ENCODE assay signal across 8 mouse cellular contexts in the genomic region with DNA sequence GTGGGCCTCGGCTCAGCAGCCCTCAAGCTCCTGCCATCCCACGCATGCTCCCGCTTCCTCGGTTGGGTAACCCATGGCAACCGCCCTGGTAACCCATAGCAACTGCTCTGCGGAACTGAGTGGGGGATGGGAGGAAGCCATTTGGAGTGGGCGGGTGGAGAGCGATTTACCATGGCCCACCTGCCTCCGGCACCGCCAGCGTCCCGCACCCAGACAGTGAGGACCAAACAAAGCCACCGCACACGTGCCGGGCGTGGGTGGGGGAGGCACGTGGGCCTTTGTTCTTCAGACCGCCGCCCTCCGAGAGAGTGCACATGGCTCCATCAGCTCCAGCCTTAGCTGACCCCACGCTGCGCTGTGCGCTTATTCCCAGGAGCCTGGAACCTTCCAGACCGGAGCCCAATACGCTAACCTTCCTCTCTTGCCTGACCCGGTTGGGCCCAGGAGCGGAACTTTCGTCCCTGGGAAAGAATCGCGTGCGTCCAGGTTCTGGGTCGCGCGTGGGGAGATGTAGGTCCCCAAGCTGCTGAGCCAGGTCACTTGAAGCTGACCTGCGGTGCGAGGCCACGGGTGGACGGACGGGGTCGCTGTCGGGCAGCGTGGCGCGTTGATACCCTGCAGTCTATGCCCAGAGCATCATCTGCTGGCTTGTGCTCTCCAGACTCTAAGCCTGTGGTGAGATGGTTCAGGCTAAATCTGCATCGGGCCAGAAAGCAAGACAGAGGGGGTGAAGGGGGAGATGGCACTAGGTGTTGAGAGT.
A peak's percentile ranks its signal among the peaks of the same experiment; 100 is the strongest.
DNase-seq lines count a peak whose midpoint lies in the region; ATAC-seq and TF ChIP-seq lines count a peak whose summit lies in the region.

No protein-coding gene starts in this region.

- peaks cover 27% of the 10 kb centered on the region for H3K4me1 ChIP-seq in embryonic facial prominence, embryonic 10.5 days
- no peaks in the 10 kb centered on the region for H3K4me1 ChIP-seq in intestine, postnatal 0 days (replicated peaks; ENCODE audit: control insufficient read depth, insufficient read depth, low read length)
- H3K4me1 ChIP-seq in midbrain, embryonic 10.5 days = peaks cover 51% of the 10 kb centered on the region

- no peaks in the 10 kb centered on the region for H3K9me3 ChIP-seq in embryonic facial prominence, embryonic 10.5 days
- H3K9me3 ChIP-seq in intestine, postnatal 0 days (ENCODE audit: control insufficient read depth) = no peaks in the 10 kb centered on the region
- no peaks in the 10 kb centered on the region for H3K9me3 ChIP-seq in midbrain, embryonic 10.5 days (replicated peaks)

- 1% methylated on average over 45 of the region's 45 CpGs for WGBS in embryonic facial prominence, embryonic 10.5 days
- 11% methylated on average over 45 of the region's 45 CpGs for WGBS in intestine, postnatal 0 days
- WGBS in midbrain, embryonic 10.5 days = under 1% methylated on average over 45 of the region's 45 CpGs

- H3K9ac ChIP-seq in intestine, postnatal 0 days (ENCODE audit: low read depth, low read length) = no peak overlapping the region

- H3K27me3 ChIP-seq in embryonic facial prominence, embryonic 10.5 days (replicated peaks; ENCODE audit: low read depth, poor library complexity, severe bottlenecking) = no peaks in the 10 kb centered on the region
- peaks cover 29% of the 10 kb centered on the region for H3K27me3 ChIP-seq in intestine, postnatal 0 days (replicated peaks; ENCODE audit: control insufficient read depth, insufficient read depth, low read length)
- peaks cover 10% of the 10 kb centered on the region; the same call in 1 of the 2 replicates for H3K27me3 ChIP-seq in midbrain, embryonic 10.5 days (ENCODE audit: low read depth, poor library complexity, severe bottlenecking)

- no peaks in the 10 kb centered on the region for H3K36me3 ChIP-seq in embryonic facial prominence, embryonic 10.5 days (replicated peaks)
- no peaks in the 10 kb centered on the region for H3K36me3 ChIP-seq in intestine, postnatal 0 days (ENCODE audit: control insufficient read depth, insufficient read depth)
- H3K36me3 ChIP-seq in midbrain, embryonic 10.5 days = no peaks in the 10 kb centered on the region

- DNase-seq in adrenal gland, postnatal 10 days = peak; percentile 92
- peak; percentile 91 for DNase-seq in embryonic facial prominence, embryonic 10.5 days (ENCODE audit: low spot score)
- DNase-seq in heart, adult 11 months = peak; percentile 96
- peak; percentile 94 to 95 for DNase-seq in left cerebral cortex, postnatal 36 days (ENCODE audit: low spot score in 2 of 2)
- DNase-seq in midbrain, embryonic 10.5 days (ENCODE audit: low spot score) = peak; percentile 92
- peak; percentile 95 for DNase-seq in right cerebral cortex, postnatal 36 days (ENCODE audit: low spot score in 2 of 2)
- DNase-seq in urinary bladder, postnatal 36 days (ENCODE audit: low spot score in 2 of 2) = peak; percentile 58 to 77

- peak; percentile 54 for ATAC-seq in intestine, postnatal 0 days

- H3K4me2 ChIP-seq in intestine, postnatal 0 days (replicated peaks; ENCODE audit: low read depth) = peak overlapping the region; percentile 69

- peak overlapping the region; percentile 95 for H3K27ac ChIP-seq in embryonic facial prominence, embryonic 10.5 days (replicated peaks)
- no peak overlapping the region for H3K27ac ChIP-seq in intestine, postnatal 0 days (ENCODE audit: low read depth, low read length)
- peak overlapping the region; percentile 97 for H3K27ac ChIP-seq in midbrain, embryonic 10.5 days (replicated peaks)

- TF ChIP-seq CTCF in intestine, postnatal 0 days (IDR thresholded peaks at IDR 0.05; ENCODE audit: low read depth) = peak; percentile 96

- intact Hi-C loops in left cerebral cortex, postnatal 36 days (cut with DNase I) = loop anchor here (2.0 to 5.0 kb wide), 2 partner anchors 64 to 135 kb away; no protein-coding TSS in a partner anchor

- H3K4me3 ChIP-seq in embryonic facial prominence, embryonic 10.5 days = peak overlapping the region; percentile 70
- H3K4me3 ChIP-seq in intestine, postnatal 0 days (ENCODE audit: low read depth, low read length) = peak overlapping the region; percentile 26
- peak overlapping the region; percentile 62 for H3K4me3 ChIP-seq in midbrain, embryonic 10.5 days
